Mouse (Mus musculus) spleen, adult 12 weeks (tissue): Measurements from ENCODE around the gene Fbxo30.
"Not testable (repeated sequence)": the region's sequence is repeated elsewhere in the genome, so short reads cannot be mapped to it uniquely, and the experiment has no call there.

Source experiments
- DNase-seq: peaks from one replicate; pipeline ENCODE4 v3.0.0; 2022; ENCODE audit warnings: low spot score

Fbxo30 gene

DNA sequence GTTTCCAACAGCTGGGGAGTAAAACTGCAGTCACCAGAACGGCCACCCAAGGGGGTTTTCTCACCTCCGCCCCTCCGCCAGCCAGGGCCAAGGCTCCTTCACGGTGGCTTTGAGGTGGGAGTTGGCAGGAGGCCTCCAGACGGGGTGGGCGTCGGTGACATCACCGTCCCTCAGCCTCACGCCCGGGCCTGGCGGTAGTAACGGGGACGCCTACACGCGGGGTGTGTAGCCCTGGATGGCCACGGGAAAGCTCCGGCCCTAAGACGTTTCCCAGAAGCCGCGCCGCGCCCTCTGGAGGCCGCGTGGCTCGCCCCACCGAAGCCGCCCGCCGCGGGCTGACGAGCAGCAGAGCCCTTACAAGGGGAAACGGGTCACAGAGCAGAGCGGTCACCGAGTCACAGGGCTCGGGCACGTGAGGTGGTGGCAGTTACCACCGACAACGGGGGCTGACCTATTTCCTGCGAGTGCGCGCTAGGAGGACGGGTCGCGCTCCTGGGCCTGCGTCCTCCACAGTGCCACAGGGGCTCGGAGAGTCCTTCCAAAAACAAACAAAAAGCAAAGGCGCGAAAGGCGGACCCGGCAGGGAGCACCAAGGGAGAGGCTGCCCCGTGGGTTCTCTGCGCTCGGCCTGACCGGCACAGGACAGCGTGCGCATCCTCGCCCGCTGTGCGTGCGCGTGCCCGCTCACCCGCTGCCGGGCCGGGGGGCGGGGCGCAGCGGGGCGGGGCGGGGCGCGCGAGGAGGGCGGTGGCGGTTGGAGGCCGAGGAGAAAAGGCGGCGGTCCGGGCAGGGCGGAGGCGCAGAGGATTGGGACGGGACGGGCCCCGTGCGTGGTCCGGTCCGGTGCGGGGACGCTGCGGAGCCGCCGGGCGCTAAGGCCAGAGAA lies at the start of gene Fbxo30:
TSS of gene Fbxo30 (plus strand) at position 753 of the 886 bp plus-strand sequence.
- peak; percentile 91 for DNase-seq

DNA sequence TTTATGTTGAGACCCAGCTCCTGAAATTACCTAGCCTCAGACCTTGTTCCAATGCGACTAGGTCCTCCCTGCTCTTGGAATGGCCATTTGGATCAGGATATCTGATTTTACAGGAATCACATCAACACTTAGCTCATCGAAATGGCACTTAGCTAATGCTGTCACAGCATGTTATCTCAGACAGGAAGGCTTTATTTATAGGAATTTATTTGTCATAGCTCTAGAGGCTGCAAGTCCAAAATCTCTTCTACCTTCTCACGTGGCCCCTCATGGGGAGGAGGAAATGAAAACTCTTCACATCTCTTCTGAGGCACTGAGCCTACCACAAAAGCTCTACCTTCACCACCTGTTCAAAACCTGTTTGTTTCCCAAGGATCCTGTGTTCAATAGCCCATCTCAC lies 47.9 kb upstream of the Fbxo30 start:
- no peak for DNase-seq

DNA sequence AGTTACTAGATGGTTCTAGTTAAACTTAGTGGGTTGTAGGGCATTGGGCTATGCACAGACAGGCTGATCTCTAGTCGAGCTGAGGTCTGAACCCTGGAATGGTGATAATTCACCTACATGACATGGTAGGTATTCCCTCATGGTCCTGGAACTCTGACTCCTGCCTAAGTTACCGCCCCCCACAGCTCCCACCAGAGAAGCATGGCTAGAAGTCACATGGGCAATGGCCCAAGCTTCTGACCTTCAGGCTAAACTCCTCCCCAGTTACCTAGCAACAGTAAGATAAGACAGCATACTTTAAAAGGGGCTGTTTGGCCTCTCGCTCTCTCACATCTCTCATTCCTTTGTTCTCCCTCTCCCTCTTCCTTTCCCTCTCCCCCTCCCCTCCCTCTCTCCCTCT lies 38.1 kb upstream of the Fbxo30 start:
- not testable (repeated sequence) for DNase-seq

DNA sequence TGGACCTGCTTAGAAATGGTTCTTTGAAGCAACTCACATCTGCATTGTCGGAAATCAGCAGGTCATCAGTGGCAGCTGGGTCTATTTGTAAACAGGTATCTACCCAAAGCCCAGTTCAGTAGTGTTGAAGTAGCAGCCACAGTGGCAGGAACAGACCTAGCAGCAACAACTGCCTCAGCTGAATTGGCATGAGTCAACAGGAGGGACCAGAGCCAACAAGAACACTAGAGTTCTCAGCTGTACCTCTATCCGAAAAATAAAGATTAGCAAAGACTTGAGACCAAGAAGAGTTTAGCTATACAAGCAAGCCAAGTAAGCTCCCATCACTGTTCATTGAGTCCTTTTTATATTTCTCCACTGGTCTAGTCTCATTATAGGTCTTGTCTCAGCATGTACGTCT lies 32.9 kb upstream of the Fbxo30 start:
- DNase-seq, result no peak

DNA sequence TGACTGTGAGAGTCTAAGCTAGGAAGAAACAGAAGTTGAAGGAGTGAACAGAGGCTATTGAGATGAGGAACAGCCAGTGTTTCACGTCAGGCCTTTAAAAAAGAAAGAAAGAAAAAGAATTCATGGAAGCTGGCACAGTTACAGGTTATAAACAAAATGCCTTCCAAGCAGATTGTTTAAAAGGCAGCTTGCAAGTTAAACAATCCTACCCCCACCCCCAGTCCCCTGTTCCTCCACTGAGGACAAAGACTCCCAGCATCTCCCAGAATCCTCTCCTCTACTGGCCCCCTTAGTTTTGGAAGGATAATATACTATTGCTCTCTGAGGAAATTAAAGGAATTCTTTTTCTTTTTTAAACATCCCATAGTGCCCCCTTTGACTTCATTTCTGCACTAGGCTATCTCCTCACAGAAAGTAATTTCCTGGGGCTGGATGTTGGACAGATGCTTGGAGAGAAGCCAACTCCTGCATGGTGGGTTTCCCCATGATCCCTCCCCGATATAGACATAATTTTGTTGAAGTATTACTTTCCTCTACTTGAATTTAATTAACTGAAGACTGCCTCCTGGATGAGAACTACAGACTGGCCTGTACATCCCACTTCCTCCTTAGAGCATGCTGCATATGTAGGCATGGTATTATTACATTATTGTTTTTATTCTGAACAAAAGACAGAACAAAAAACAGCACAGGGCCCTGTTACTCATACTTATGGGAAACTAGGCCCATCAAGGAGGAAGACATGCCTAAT lies 30.7 kb upstream of the Fbxo30 start:
- no peak for DNase-seq

DNA sequence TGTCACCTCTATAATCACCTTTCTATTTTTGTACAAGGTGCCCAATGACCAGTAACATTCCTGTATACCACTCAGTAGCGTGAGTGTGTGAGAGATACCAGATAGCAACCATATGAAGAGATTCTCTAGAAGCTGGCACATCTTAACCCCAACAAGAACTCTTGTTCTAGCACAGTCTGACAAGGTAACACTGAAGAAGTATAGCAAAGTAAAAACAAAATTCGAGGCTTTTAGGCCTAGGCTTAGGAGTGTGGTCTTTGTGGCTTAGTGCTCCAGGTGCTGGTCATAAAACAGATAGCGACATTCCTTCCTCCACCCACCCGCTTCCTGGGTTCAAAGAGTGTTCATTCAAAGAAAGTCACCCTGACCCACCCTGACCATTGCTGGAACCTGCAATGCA lies 27.5 kb upstream of the Fbxo30 start:
- not testable (repeated sequence) for DNase-seq

DNA sequence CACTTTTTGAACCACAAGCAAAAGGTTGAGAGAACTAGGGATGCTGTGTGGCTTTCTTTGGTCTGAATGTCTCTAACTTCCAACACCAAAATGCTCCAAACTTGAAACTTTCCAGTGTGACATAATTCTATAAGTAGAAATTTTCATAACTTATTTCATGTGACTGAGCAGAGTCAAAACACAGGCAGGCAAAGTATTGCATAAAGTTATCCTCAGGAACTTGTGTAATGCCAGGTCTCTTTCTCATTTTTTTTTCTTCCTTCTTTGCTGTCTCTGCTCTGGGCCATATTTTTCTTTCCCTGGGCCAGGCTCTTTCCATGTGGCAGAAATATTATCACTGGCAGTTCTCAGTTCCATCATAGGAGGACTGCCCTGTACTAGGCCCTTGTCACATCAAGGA lies 21.0 kb upstream of the Fbxo30 start:
- DNase-seq, result no peak

DNA sequence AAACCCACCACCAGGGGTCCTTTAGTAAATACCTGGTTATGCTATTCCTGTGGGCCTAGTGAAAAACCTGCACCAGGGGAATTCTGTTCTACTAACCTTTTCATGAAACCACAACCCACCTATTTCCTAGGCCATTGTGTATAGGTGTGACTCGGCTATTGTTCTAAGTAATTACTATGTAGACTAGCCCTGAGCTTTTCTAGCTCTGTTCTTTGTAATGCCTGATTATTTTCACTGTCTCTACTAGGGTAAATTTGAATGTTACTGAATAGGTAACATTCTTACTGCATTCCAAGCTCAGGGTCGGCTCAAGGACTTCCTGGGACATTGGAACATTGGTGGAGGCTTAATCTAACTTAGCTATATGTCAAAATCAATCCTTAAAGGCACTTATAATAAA lies 18.8 kb upstream of the Fbxo30 start:
- DNase-seq, result not testable (repeated sequence)

DNA sequence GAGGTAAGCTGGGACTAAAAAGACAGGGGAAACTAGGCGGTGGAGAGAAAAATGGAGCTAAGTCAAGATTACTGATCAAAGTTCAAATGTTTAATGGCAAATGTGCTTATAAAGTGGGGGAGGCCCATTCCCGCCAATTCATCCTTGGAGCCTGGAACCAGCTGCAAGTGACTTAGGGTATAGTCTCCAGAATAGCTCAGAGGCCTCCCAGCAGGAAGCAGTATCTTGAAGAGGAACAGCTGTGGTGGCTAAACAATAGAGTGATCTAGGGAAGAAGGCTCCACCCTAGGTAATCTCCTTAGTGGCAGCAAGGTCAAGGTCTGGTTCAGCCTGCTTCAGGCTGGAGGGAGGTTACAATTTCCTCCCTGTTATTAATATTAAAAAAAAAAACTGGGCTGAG lies 17.3 kb upstream of the Fbxo30 start:
- not testable (repeated sequence) for DNase-seq

DNA sequence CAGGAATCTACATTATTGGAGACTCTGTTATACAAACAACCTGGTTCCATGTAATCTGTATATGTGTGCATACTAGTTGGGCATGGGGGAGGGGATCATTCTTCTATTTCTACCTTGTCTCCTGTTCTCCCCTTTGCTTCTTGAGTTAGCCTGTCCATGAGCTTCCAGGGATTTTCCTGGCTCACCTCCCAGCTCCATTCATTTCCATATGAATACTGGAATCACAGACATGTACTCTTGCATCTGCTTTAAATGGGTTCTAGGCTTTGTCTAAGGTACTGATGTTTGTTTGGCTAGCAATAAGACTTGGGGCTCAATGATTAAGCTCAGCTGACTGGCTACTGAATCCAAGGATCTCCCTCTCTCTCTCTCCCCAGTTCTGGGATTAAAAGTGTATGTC lies 12.0 kb upstream of the Fbxo30 start:
- DNase-seq, result no peak

DNA sequence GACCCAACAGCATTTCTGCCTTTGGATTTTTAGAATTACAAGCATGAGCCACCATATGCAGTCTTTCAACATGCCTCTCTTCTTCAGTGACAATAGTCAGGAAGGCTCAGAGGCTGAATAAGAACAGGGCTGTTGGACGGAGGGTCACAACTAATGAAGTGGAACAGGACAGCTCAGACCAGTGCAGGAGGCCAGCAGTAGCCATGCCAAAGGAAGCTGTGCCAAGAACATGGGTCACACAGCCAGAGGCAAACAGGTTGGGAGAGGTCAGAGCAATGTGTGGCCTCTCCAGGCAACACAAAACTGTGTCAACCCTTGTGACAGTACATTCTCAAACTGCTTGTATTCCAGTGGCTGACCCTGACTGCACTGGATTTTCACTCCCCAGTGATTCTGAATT lies 6.7 kb upstream of the Fbxo30 start:
- no peak for DNase-seq

DNA sequence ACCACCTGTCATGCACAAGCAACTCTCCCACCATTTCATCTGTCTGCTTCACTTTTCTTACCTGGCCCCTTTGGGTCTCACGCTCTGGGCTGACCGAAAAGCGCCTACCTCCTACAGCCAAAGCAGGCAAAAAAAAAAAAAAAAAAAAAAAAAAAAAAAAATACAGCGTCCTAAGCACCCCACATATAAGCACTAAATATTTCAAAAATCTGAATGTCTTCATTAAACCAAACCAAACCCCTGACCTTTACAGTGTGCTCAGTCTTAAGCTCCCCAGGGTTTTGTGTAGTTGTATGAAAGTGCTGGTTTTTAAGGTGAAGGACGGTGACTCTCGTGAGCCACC lies 924 bp upstream of the Fbxo30 start:
- no peak for DNase-seq

DNA sequence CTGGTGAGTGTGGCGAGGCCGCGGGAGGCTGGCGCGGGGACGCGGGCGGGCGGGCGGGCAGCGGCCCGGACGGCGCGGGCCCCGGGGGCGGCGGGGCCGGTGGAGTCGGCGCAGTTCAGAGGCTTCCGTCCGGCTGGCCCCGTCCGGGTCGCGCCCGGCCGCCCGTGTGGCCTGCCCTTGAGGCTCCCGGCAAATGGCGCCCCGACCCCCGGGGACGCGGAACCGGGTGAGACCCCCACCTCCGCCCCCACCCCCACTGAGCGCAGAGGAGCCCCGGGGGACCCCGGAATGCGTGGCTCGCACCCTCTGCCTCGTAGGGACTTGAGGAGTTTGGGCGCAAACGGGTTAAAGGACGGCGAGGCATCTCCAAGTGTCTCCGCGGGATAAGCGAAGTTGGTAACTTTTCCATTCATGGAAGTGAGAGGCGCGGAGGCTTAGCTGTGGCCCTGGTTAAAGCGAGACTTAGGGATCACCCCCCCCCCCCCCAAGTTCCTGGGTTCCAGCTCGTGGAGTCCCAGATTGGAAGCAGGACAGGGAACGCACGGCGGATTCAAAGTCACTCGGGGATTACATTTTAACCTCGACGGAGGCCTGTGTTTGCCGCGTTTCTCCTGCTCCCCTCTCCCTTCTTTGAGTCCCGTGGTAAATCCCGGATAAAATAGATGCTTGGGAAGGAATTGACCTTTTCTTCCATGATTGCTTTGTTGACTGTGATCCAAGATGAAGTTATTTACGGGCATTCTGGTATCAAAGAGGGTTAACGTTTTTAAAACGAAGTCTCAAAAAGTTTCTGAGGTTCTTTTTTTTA lies 572 bp downstream of the Fbxo30 start:
- peak; percentile 26 for DNase-seq

DNA sequence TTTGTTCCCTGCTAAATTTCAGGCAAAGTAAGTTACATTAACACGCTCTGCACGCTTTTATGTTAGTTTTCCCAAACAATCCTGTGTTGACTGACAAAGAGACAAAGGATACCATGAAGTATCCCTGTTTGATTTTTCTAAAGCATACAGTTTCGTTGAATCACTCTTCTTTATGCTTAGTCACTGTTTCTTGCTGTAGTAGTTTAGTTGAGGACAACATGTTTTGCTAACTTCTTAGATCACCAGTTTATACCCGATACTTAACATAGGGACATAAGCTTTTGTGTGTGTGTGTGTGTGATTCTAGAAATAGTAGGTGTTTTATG lies 1.1 kb downstream of the Fbxo30 start:
- DNase-seq, result no peak

DNA sequence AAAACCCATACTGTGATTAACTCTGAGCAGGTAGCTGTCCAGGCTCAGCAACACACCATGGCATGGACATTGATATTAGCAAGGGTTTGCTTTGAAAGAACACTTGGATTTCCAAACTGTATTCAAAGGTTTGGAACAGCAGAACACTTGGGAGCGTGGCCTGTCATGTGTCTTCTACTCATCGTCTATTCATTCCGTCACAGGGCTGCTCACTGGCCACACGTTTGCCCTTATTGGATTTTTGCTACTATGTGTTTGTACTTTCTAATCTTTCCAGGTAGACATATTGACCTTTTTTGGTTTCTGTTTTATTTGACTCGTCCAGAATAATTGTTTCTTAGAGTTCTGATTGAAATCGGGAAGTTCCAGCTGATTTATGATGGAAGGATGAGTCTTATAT lies 17.3 kb downstream of the Fbxo30 start:
- no peak for DNase-seq

DNA sequence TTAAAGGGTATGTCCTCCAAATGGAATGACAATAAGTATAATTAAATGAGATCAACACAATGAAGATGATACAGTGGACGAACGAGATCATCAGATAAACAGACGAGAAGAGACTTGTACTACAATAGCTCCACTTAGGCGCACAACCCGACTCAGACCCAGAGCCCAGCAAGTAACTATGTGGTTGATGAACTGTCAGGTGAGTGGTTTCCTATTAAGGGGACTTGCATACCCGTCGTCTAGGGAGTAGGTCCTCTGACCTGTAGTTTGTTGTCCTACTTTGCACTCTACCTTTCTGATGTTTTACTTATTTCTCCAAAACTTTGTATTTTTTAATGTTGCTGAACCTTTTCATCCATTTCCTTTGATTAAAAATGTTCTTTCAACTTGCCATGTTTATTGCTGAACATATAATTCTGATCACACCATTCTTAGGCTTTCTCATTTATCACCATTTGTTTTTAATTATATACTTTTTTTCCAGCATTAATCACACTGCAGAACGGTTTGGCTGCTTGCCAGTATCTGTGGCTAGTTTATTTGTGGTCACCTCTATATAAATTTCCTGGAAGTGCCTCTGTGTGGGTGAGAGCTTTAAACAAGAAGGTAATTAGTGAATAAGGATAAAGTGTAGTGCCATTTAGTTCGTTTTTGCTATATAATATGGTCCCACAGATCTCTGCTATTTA lies 24.4 kb downstream of the Fbxo30 start:
- DNase-seq, result no peak

DNA sequence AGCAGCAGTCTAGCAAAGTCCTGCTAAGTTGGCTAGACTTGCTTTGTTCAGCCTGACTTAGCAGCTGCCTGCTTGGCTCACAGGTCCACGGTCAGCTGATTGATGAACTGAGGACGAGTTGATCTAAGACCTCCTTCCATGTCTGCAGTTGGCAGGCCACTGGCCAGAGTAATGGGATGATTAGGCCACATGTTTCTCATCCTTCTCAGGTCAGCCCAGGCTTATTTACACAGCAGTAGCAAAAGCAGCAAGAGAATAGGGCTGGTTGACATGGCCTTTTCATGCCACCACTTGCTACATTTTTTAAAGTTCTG lies 24.9 kb downstream of the Fbxo30 start:
- DNase-seq, result no peak

DNA sequence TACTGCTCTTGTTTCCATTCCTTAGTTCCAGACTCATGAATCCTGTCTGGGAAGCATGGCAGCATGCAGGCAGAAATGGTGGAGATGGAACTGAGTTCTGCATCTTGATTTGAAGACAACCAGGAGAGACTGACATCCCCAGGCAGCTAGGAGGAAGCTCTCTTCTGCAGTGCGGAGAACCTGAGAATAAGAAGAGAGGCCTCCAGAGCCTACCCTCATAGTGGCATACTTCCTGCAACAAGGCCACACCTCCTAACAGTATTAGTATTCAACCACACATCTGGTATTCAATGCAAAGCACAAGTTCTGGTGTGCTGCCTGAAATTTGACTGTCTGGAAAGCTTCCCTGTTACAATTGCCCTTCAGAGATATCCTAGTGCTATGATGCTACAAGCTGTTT lies 28.7 kb downstream of the Fbxo30 start:
- DNase-seq, result no peak

DNA sequence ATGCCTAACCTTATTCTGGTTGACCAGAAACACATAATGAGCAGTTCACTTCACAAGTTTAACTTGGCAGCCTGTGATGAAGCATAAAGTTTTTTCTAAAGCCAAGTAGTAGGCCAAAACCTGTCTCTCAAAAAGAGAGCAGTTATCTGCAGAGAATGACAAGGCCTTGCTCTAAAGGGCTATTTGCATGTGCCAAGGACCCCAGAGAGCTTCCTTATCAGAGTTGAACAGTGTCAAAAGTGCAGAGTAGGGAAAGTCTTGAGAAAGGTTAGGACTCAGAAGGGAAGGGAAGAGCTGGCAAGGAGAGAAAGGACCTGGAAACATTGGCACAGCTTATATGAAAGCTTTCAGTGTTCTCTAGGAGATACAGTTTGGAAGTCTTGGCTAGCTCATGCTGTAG lies 29.4 kb downstream of the Fbxo30 start:
- DNase-seq, result no peak

DNA sequence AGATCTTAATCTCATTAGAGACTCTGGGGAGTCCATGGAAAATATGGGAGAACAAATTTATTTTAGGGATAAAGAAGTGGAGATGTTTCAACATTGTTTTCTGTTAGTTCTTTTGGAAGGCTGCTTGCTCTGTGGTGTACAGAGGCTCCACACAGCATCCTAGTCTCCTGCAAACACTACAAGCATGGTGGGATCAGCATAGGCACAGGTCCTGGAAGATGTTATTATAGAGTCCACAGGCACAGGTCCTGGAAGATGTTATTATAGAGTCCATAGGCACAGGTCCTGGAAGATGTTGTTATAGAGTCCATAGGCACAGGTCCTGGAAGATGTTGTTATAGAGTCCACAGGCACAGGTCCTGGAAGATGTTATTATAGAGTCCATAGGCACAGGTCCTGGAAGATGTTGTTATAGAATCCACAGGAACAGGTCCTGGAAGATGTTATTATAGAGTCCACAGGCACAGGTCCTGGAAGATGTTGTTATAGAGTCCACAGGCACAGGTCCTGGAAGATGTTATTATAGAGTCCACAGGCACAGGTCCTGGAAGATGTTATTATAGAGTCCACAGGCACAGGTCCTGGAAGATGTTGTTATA lies 36.8 kb downstream of the Fbxo30 start:
- DNase-seq, result not testable (repeated sequence)

DNA sequence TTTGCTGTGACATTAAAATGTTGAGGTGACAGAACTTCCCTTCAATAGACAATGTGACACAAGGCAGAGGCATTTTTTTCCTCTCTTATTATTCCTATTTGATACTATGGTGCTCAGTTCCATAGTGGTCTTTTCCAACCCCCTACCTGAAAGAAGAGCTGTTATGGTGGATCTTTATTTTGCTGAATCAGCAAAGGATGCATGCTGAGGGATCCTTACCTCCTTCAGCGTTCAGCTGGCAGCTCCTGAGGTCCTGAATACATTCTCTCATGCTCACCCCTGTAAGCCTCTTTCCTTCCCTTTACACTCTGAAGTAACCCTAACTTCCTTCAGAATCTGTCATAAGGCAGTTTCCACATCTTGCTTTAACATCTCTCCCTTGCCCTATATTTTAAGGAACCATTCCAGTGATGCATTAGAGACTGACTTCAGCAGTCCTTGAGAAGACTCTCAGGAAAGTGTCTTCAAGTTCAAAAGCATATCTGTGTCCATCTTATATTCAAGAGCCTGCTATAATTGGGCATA lies 38.4 kb downstream of the Fbxo30 start:
- DNase-seq, result no peak

DNA sequence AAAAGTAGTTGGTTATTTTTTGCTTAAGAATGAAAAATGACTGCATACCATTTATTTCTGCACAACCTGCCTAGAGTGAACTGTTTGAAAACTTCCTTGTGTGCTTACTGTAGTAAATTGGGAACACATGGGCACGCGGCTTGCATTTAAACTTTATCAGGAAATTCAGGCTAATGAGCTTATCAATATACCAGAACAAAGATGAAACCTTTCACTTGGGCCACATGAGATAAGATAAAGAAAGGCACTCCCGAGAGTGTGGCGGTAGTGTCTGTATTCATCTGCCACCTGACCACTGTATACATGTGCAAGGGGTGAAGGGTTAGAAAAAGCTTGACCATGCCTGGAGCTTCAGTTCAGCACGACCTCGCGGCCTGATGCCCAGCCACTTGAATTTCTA lies 41.2 kb downstream of the Fbxo30 start:
- no peak for DNase-seq
